Mouse (Mus musculus) midbrain, embryonic 14.5 days (tissue): ENCODE data around the gene Gpr156. TPM values are rescaled to one million over a fixed set of nuclear protein-coding genes. Genes with fewer than 3 reads are reported as not detected.
"Not testable (repeated sequence)": the region's sequence is repeated elsewhere in the genome, so short reads cannot be mapped to it uniquely, and the experiment has no call there.

Experiments used
- ATAC-seq: fragments of 200-750 bp; cut with Nextera tagmentation; 2 replicates; pipeline ENCODE4 v1.8.0; 2017; ENCODE audit warnings: moderate number of reproducible peaks, moderate library complexity; ENCODE audit not compliant: low FRiP score, low TSS enrichment
- DNase-seq: peaks from one replicate; pipeline ENCODE4 v3.0.0-alpha.2; 2015
- H3K27ac ChIP-seq: fragments of 300-500 bp; sonication (generic); replicated peaks from 2 replicates; pipeline ENCODE4 v1.5.1; 2014; ENCODE audit warnings: mild to moderate bottlenecking, low read depth, low read length, moderate library complexity
- H3K27me3 ChIP-seq: fragments of 300-500 bp; sonication (generic); 2 replicates; pipeline ENCODE4 v1.6.1; 2014; ENCODE audit warnings: low read length, control low read depth, mixed read lengths; ENCODE audit not compliant: control insufficient read depth, insufficient read depth
- H3K36me3 ChIP-seq: fragments of 300-500 bp; sonication (generic); 2 replicates; pipeline ENCODE4 v1.6.1; 2014; ENCODE audit warnings: low read length, control low read depth; ENCODE audit not compliant: control insufficient read depth, insufficient read depth
- H3K4me1 ChIP-seq: fragments of 300-500 bp; sonication (generic); 2 replicates; pipeline ENCODE4 v1.6.1; 2014; ENCODE audit warnings: mild to moderate bottlenecking, antibody characterized with exemption, low read length, control low read depth; ENCODE audit not compliant: control insufficient read depth, insufficient read depth
- H3K4me2 ChIP-seq: fragments of 300-500 bp; sonication (generic); 2 replicates; pipeline ENCODE4 v1.6.1; 2014; ENCODE audit warnings: mild to moderate bottlenecking, low read length, moderate library complexity
- H3K4me3 ChIP-seq: fragments of 300-500 bp; sonication (generic); replicated peaks from 2 replicates; pipeline ENCODE4 v1.5.1; 2014; ENCODE audit warnings: low read depth, low read length
- H3K9ac ChIP-seq: fragments of 300-500 bp; sonication (generic); replicated peaks from 2 replicates; pipeline ENCODE4 v1.6.1; 2014; ENCODE audit warnings: mild to moderate bottlenecking, low read length, moderate library complexity
- H3K9me3 ChIP-seq: fragments of 300-500 bp; sonication (generic); 2 replicates; pipeline ENCODE4 v1.6.1; 2016; ENCODE audit warnings: low read length, control low read depth, mixed read lengths; ENCODE audit not compliant: control insufficient read depth
- WGBS: fragments of 180-500 bp; shearing (Covaris S2); extraction: QIAGEN DNeasy Blood & Tissue Kit; methylation state at CpG from one replicate; pipeline ENCODE4 v1.1.7; 2014; 5-methylcytosine and 5-hydroxymethylcytosine counted together
- polyA plus RNA-seq: library from polyadenylated mRNA; unstranded; fragments of >200 nt; fragmentation: Nextera tagmentation; extraction: Ambion mirVana; gene quantifications from 2 replicates; pipeline ENCODE4 v1.2.1, GENCODE M21; 2014

Gpr156 gene
- polyA plus RNA-seq, 1 experiment from 2014 or later, result 7.6 TPM

DNA sequence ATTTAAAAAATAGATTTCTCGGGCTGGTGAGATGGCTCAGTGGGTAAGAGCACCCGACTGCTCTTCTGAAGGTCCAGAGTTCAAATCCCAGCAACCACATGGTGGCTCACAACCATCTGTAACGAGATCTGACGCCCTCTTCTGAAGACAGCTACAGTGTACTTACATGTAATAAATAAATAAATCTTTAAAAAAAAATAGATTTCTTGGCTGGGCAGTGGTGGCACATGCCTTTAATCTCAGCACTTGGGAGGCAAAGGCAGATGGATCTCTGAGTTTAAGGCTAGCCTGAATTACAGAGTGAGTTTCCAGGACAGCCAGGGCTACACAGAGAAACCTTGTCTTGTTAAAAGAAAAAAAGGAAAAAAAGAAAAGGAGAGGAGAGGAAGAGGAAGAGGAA is 46.4 kb downstream of the Gpr156 start:
- not testable (repeated sequence) for H3K9ac ChIP-seq, H3K36me3 ChIP-seq, H3K27me3 ChIP-seq, H3K27ac ChIP-seq, H3K9me3 ChIP-seq, H3K4me2 ChIP-seq, ATAC-seq, H3K4me3 ChIP-seq, DNase-seq
- peaks cover 19% of the 10 kb centered on the region for H3K4me1 ChIP-seq
- 90% methylated on average over 4 of the region's 4 CpGs for WGBS

DNA sequence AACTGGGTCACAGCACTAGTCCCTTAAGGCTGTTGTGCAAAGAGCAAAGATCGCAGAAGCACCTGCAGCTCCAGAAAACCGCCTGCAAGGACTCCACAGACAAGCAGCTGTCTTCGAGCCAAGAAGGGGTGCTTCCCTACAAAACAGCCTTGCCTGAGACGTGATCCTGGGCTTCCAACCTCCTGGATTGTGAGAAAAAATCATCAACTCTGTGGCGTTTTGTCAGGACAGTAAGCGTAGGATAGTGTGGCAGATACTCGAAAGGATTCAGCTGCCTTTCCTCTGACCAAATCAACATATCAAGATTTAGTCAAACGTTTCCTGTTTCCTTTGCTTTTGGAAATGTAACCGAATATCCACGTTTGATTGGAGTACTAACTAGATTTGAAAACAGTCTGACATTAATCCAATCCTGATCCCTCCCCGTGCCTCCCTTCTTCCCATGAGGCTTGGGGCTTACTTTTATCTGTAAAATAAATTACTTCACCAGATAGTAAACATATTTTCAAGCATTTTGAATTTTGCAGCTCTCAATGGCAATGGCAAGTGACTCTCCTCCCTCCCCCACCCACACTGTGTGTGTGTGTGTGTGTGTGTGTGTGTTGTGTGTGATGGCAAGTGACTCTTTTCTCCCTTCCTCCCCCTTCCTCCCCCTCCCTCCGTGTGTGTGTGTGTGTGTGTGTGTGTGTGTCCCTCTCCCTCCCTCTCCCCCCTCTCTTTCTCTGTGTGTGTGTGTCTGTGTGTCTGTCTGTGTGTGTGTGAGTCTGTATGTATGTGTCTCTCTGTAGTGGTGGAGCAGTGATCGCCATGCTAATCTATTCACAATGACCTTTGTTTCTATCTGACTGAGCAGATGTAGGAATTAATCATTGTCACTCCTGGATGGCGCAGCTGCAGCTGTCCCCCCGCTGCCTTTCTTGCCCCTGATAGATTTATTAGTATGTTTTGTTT is 47.3 kb downstream of the Gpr156 start:
- Histone ChIP-seq H3K27me3 (no peaks in the 10 kb centered on the region), H3K36me3 (no peaks in the 10 kb centered on the region), H3K27ac (peak overlapping the region; percentile 80), H3K4me2 (peak overlapping the region; percentile 35), H3K4me3 (no peak overlapping the region), H3K9ac (peak overlapping the region; percentile 17; the same call in 1 of the 2 replicates), H3K4me1 (peaks cover 19% of the 10 kb centered on the region), H3K9me3 (no peaks in the 10 kb centered on the region)
- WGBS, result 18% methylated on average over 15 of the region's 15 CpGs
- ATAC-seq (peak; percentile 74), DNase-seq (peak; percentile 55)

DNA sequence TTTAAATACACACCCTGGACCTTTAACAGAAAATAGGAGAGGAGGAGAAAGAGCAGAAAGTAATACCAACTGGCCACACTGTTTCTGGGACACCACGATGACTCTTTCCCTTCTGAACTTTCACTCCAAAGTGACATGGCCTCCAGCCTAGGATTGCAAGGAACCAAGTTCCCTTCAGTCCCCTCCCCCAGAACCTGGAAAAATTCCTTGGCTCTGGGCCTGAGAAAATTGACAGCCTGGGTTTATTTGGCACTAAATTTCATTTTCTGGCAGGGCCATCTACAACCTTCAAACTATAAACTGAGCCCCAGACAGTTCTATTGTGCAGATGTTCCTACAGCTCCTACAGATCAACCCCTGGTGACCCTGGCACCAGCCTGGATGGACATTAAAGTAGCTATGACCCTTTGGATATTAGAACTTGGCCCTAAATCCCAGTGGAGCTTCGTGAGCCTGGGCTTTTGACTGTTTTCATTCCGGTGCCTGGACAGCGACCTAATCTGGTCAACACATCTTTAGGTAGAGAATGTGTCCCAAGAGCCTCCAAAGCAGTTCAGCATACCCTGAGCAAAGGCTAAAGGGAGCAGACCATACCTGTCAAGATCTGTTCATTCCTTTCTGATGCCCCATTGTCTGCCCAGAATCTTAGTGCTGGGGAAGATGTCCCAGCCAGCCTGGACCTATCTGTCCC is 48.2 kb downstream of the Gpr156 start:
- Histone ChIP-seq H3K4me1 (peaks cover 19% of the 10 kb centered on the region), H3K9ac (no peak overlapping the region), H3K4me2 (no peak overlapping the region; the same call in 1 of the 2 replicates), H3K27me3 (no peaks in the 10 kb centered on the region), H3K4me3 (no peak overlapping the region), H3K36me3 (no peaks in the 10 kb centered on the region), H3K27ac (peak overlapping the region; percentile 80), H3K9me3 (no peaks in the 10 kb centered on the region)
- DNase-seq, result no peak
- 61% methylated on average over 4 of the region's 4 CpGs for WGBS
- no peak for ATAC-seq

DNA sequence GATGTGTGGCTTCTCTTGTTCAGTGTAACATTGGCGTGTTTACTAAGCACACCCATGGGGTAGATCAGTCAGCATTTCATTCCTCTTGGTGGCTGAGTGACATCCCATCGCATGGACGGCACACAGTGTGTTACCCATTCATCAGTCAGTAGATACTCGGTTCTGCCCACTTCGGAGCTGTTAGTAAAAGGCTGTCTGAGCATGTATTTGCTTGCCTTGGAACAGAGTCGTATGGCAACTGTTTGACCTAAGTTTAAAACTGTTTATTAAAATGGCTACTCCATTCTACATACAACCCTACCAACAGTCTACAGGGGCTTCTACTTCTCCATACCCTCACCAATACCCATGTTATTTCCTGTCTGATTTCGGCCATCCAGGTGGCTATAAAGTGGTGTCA is 50.6 kb downstream of the Gpr156 start:
- no peak overlapping the region for H3K9ac ChIP-seq
- no peak overlapping the region for H3K27ac ChIP-seq
- peaks cover 22% of the 10 kb centered on the region for H3K4me1 ChIP-seq
- DNase-seq (no peak), ATAC-seq (no peak)
- WGBS, result 95% methylated on average over 7 of the region's 7 CpGs
- H3K9me3 ChIP-seq, result no peaks in the 10 kb centered on the region
- no peak overlapping the region for H3K4me3 ChIP-seq
- H3K27me3 ChIP-seq, result no peaks in the 10 kb centered on the region
- no peak overlapping the region for H3K4me2 ChIP-seq
- H3K36me3 ChIP-seq, result no peaks in the 10 kb centered on the region

DNA sequence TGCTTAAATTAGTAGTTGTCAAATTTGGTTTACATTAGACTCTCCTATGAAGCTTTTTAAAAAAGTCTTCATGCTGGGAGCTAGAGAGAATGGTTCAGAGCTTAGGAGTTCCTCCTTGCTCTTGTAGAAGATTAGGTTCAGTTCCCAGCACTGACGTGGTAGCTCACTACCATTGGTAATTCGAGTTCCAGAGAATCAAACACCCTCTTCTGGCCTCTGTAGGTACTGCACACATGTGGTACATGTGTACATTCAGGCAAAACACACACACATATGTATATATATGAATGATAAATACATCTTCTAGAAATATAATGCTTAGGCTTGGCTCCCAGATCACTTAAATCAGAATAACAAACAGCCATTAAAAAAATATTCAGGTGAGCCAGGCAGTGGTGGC is 51.1 kb downstream of the Gpr156 start:
- Histone ChIP-seq H3K27me3 (no peaks in the 10 kb centered on the region), H3K4me3 (no peak overlapping the region), H3K4me2 (no peak overlapping the region), H3K9me3 (no peaks in the 10 kb centered on the region), H3K9ac (no peak overlapping the region), H3K4me1 (peaks cover 22% of the 10 kb centered on the region), H3K27ac (no peak overlapping the region), H3K36me3 (no peaks in the 10 kb centered on the region)
- WGBS, result 70% methylated on average over 2 of the region's 2 CpGs
- DNase-seq, result no peak
- no peak for ATAC-seq

DNA sequence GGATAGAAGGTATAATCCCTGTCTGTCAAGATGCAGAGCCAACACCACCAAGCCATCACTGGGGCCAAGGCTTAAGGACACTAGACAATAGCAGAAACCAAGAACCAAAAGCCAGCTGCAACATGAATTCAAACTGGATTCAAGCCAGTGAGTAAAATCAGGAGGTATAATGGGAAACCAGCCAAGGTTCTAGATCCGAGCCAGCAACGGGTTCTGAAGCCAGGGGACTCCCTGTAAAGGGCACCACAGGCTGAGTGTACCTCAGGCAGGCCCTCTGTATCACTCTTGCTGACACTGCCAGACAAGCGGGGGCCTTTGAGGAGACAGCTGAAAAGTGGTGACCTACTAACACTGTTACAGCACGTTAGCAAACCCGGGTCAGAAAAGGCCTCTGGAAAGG is 55.2 kb downstream of the Gpr156 start:
- no peak overlapping the region for H3K4me2 ChIP-seq
- H3K4me3 ChIP-seq, result no peak overlapping the region
- no peak for DNase-seq
- no peaks in the 10 kb centered on the region for H3K9me3 ChIP-seq
- no peak overlapping the region for H3K9ac ChIP-seq
- no peaks in the 10 kb centered on the region for H3K27me3 ChIP-seq
- H3K36me3 ChIP-seq, result no peaks in the 10 kb centered on the region
- 76% methylated on average over 5 of the region's 5 CpGs for WGBS
- H3K4me1 ChIP-seq, result peaks cover 19% of the 10 kb centered on the region
- ATAC-seq, result no peak
- H3K27ac ChIP-seq, result 0 out of 2 replicates have a peak overlapping the region, but pooled peaks have one; percentile 2

DNA sequence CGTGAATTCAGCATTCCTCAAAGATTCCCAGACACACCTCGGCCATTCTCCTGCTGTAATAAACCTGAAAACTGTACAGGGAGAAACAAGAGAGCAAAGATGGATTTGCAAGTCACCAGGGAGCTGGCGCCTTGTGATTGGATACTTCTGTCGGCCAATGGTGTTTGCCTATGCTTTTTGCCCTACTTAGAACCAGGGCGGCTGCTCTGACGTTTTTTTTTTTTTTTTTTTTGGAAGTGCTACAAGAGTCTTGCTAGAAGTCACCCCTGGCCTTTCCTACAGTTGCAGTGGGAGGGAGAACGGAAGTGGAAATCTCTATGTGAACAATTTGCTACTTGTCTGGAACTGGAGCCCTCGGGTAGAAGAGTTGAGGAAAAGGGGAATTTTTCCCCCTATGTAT is 56.1 kb downstream of the Gpr156 start:
- WGBS, result 61% methylated on average over 8 of the region's 8 CpGs
- Histone ChIP-seq H3K36me3 (no peaks in the 10 kb centered on the region), H3K9me3 (no peaks in the 10 kb centered on the region), H3K27me3 (no peaks in the 10 kb centered on the region), H3K4me1 (peaks cover 19% of the 10 kb centered on the region), H3K4me2 (no peak overlapping the region), H3K9ac (no peak overlapping the region), H3K4me3 (no peak overlapping the region), H3K27ac (no peak overlapping the region)
- ATAC-seq, result no peak
- DNase-seq, result peak; percentile 33

DNA sequence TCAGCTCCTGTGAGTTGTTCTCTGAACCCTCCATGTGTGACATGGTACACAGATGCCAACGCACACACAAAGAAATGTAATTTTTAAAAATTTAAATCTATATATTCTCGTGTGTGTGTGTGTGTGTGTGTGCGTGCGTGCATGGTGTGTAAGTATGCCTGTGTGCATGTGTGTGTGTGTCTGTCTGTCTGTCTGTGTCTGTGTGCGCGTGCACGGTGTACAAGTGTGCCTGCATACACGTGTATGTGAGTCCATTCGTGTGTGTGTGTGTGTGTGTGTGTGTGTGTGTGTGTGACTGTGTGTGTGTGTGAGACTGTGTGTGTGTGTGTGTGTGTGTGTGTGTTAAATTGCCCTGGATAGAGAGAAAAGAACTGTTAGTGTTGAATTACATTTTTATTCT is 56.9 kb downstream of the Gpr156 start:
- H3K4me3 ChIP-seq, H3K36me3 ChIP-seq, H3K9me3 ChIP-seq, H3K9ac ChIP-seq, ATAC-seq, H3K4me2 ChIP-seq, DNase-seq, H3K27me3 ChIP-seq: not testable (repeated sequence)
- 88% methylated on average over 9 of the region's 9 CpGs for WGBS
- peaks cover 19% of the 10 kb centered on the region for H3K4me1 ChIP-seq
- peak overlapping the region; percentile 80 for H3K27ac ChIP-seq
